10 mouse cellular contexts compared by ENCODE assay signal in the genomic region with DNA sequence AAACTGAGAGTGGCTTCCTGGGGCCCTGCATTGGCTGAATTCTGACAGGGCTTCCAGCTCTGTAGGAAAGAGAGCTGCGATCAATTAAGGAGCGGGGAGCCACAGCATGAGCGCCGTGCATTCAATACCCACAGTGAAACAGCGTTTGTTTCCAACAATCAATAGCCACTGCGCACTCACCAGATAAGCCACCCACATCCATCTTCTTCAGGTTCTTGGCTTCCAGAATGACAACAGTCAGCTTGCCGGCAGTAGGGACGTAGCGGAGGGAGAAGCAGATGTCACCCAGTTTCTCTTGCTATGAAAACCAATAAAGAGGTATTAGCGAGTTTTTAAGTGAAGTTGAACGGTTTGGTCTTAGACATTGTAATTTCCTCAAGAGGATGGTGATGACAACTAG.
DNase-seq lines count a peak whose midpoint lies in the region; TF ChIP-seq lines count a peak whose summit lies in the region.
"Had no signal": no experiment of that assay in that cellular context is flagged by ENCODE, and none has a peak within 500 bp of the region (broad histone marks: within the 10 kb centered on the region; RNA-seq: fewer than 3 reads in every experiment).

No protein-coding gene starts in this region.

- peak overlapping the region; percentile 30; the same call in 1 of the 2 replicates for H3K4me3 ChIP-seq in forebrain, embryonic 10.5 days
- H3K4me3 ChIP-seq in layer of hippocampus, adult 2 months: no peak overlapping the region

- TF ChIP-seq CTCF in layer of hippocampus, adult 2 months (conservative IDR thresholded peaks at IDR 0.05): no peak

- WGBS in forebrain, embryonic 10.5 days: 26% methylated on average over 11 of the region's 11 CpGs

- H3K27ac ChIP-seq in forebrain, embryonic 10.5 days: no peak overlapping the region
- H3K27ac ChIP-seq in layer of hippocampus, adult 2 months: peak overlapping the region; percentile 88

- H3K27me3 ChIP-seq in forebrain, embryonic 10.5 days (ENCODE audit: poor library complexity, severe bottlenecking): no peaks in the 10 kb centered on the region
- H3K27me3 ChIP-seq: CH12.LX had no signal

- DNase-seq in layer of hippocampus, adult 18-20 months (ENCODE audit: low spot score in 2 of 2): peak; percentile 54 to 66
- DNase-seq in layer of hippocampus, postnatal 25 days (ENCODE audit: extremely low spot score in 1 of 2, low spot score in 1 of 2): no peak
- peak; percentile 35 to 38 for DNase-seq in cerebellum, postnatal 25 days
- no peak for DNase-seq in forebrain, embryonic 10.5 days (ENCODE audit: extremely low spot score, low spot score)
- peak in 1 of 2 experiments; percentile 46 for DNase-seq in layer of hippocampus, adult 2 months (ENCODE audit: low spot score in 2 of 2)
- no peak for DNase-seq in frontal cortex, adult 2 months (ENCODE audit: extremely low spot score in 1 of 2, low spot score in 1 of 2)
- DNase-seq in adrenal gland, postnatal 10 days: no peak
- DNase-seq in lung, postnatal 4 days: no peak
- DNase-seq: gastrocnemius, postnatal 36 days had no signal

- H3K36me3 ChIP-seq in forebrain, embryonic 10.5 days (replicated peaks): no peaks in the 10 kb centered on the region

- no peaks in the 10 kb centered on the region for H3K9me3 ChIP-seq in forebrain, embryonic 10.5 days

- H3K4me1 ChIP-seq in forebrain, embryonic 10.5 days: peaks cover 31% of the 10 kb centered on the region

Comparison
In these comparisons a context has a peak if more than half of its experiments do, and no peak if none do; other contexts are left out.
1. DNase-seq: peak in layer of hippocampus, adult 18-20 months (2 of 2) and cerebellum, postnatal 25 days (2 of 2); none in layer of hippocampus, postnatal 25 days (0 of 2), forebrain, embryonic 10.5 days (single experiment), frontal cortex, adult 2 months (0 of 2), adrenal gland, postnatal 10 days (single experiment) and lung, postnatal 4 days (0 of 2).